In the genomic region with DNA sequence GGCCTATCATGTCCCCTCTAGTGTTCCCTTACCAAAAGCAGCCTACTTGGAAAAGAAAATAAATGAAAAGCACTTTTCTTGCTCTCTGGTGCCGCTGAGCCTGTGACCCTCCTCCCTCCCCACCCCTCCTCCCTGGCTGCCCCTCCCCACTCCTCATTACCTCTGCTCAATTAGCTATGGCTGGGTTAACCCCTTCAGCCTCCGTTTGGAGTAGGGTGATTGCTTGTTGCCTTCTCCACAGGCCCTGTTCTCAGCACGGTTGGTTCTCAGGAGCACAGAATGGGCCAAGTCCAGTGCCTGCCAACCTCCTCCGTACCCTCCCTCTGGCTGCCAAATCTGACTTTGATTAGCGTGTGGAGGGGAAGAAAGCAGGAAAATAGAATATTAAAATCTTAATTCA, we compare ENCODE assay signal across 16 mouse cellular contexts. TPM values are rescaled to one million over a fixed set of nuclear protein-coding genes. Genes with fewer than 3 reads are reported as not detected.
DNase-seq lines count a peak whose midpoint lies in the region; ATAC-seq and TF ChIP-seq lines count a peak whose summit lies in the region.
"Had no signal": no experiment of that assay in that cellular context is flagged by ENCODE, and none has a peak within 500 bp of the region (broad histone marks: within the 10 kb centered on the region; RNA-seq: fewer than 3 reads in every experiment).

No protein-coding gene starts in this region.

- H3K9ac ChIP-seq in hindbrain, embryonic 14.5 days = no peak overlapping the region
- no peak overlapping the region for H3K9ac ChIP-seq in midbrain, embryonic 16.5 days (ENCODE audit: low read depth, low read length)
- H3K9ac ChIP-seq in kidney, embryonic 15.5 days = no peak overlapping the region
- H3K9ac ChIP-seq: limb, embryonic 15.5 days had no signal

- H3K4me3 ChIP-seq in left cerebral cortex, adult 2 months = no peak overlapping the region
- peak overlapping the region; percentile 30 for H3K4me3 ChIP-seq in forebrain, embryonic 10.5 days
- H3K4me3 ChIP-seq in hindbrain, embryonic 14.5 days (replicated peaks; ENCODE audit: low read length) = no peak overlapping the region
- no peak overlapping the region for H3K4me3 ChIP-seq in midbrain, embryonic 16.5 days (ENCODE audit: low read depth, low read length)
- H3K4me3 ChIP-seq in kidney, embryonic 15.5 days (replicated peaks) = no peak overlapping the region
- H3K4me3 ChIP-seq: limb, embryonic 15.5 days had no signal

- no peak for DNase-seq in left cerebral cortex, adult 2 months (ENCODE audit: extremely low spot score in 1 of 2, low spot score in 2 of 2)
- DNase-seq in left cerebral cortex, postnatal 10 days (ENCODE audit: extremely low spot score in 1 of 2, low spot score in 2 of 2) = no peak
- peak; percentile 69 for DNase-seq in forebrain, embryonic 10.5 days (ENCODE audit: extremely low spot score, low spot score)
- no peak for DNase-seq in hindbrain, embryonic 14.5 days (ENCODE audit: low spot score)
- no peak for DNase-seq in urinary bladder, postnatal 10 days (ENCODE audit: low spot score)
- DNase-seq in frontal cortex, postnatal 25 days (ENCODE audit: low spot score in 2 of 2) = no peak
- DNase-seq: gastrocnemius, postnatal 36 days; kidney, adult 11 months; thymus, postnatal 14 days had no signal

- 0 out of 2 replicates have a peak, but pooled peaks have one; percentile 43 for ATAC-seq in hindbrain, embryonic 14.5 days (ENCODE audit: low FRiP score)
- no peak for ATAC-seq in midbrain, embryonic 16.5 days
- no peak for ATAC-seq in kidney, embryonic 15.5 days (replicated peaks; ENCODE audit: low FRiP score)

- intact Hi-C loops in left cerebral cortex, adult 2 months (cut with DNase I) = no loop called here
- intact Hi-C loops in left cerebral cortex, postnatal 10 days (cut with DNase I) = no loop called here

- H3K36me3 ChIP-seq in forebrain, embryonic 10.5 days (replicated peaks) = no peaks in the 10 kb centered on the region
- H3K36me3 ChIP-seq in hindbrain, embryonic 14.5 days (replicated peaks; ENCODE audit: control insufficient read depth, insufficient read depth) = no peaks in the 10 kb centered on the region
- no peaks in the 10 kb centered on the region for H3K36me3 ChIP-seq in midbrain, embryonic 16.5 days (ENCODE audit: control insufficient read depth, insufficient read depth, low read length)
- H3K36me3 ChIP-seq in kidney, embryonic 15.5 days = no peaks in the 10 kb centered on the region
- H3K36me3 ChIP-seq: limb, embryonic 15.5 days had no signal

- peaks cover 17% of the 10 kb centered on the region for H3K27me3 ChIP-seq in forebrain, embryonic 10.5 days (ENCODE audit: poor library complexity, severe bottlenecking)
- H3K27me3 ChIP-seq in hindbrain, embryonic 14.5 days (ENCODE audit: control insufficient read depth, insufficient read depth, low read length) = no peaks in the 10 kb centered on the region
- no peaks in the 10 kb centered on the region for H3K27me3 ChIP-seq in midbrain, embryonic 16.5 days (ENCODE audit: control insufficient read depth, insufficient read depth, low read depth, low read length)
- 0 out of 2 replicates have a peak, but pooled peaks cover 3% of the 10 kb centered on the region for H3K27me3 ChIP-seq in kidney, embryonic 15.5 days
- H3K27me3 ChIP-seq: limb, embryonic 15.5 days had no signal

- no peak for TF ChIP-seq CTCF in left cerebral cortex, adult 2 months (IDR thresholded peaks at IDR 0.05)

- peaks cover 32% of the 10 kb centered on the region for H3K4me1 ChIP-seq in forebrain, embryonic 10.5 days
- H3K4me1 ChIP-seq in hindbrain, embryonic 14.5 days (replicated peaks; ENCODE audit: control insufficient read depth, insufficient read depth, low read length) = peaks cover 21% of the 10 kb centered on the region
- H3K4me1 ChIP-seq in midbrain, embryonic 16.5 days (ENCODE audit: control insufficient read depth, insufficient read depth, low read length) = peaks cover 16% of the 10 kb centered on the region
- peaks cover 28% of the 10 kb centered on the region for H3K4me1 ChIP-seq in kidney, embryonic 15.5 days

- peaks cover 20% of the 10 kb centered on the region for H3K9me3 ChIP-seq in forebrain, embryonic 10.5 days
- H3K9me3 ChIP-seq in hindbrain, embryonic 14.5 days (ENCODE audit: control insufficient read depth, low read length) = no peaks in the 10 kb centered on the region
- H3K9me3 ChIP-seq in midbrain, embryonic 16.5 days (replicated peaks; ENCODE audit: control insufficient read depth, low read length, poor library complexity, severe bottlenecking) = no peaks in the 10 kb centered on the region
- 0 out of 2 replicates have a peak, but pooled peaks cover 4% of the 10 kb centered on the region for H3K9me3 ChIP-seq in kidney, embryonic 15.5 days (replicated peaks)
- H3K9me3 ChIP-seq: limb, embryonic 15.5 days had no signal

- WGBS in forebrain, embryonic 10.5 days = 14% methylated on average over 5 of the region's 5 CpGs
- 7% methylated on average over 5 of the region's 5 CpGs for WGBS in hindbrain, embryonic 14.5 days
- WGBS in midbrain, embryonic 16.5 days = 7% methylated on average over 5 of the region's 5 CpGs
- WGBS in kidney, embryonic 15.5 days = 28% methylated on average over 5 of the region's 5 CpGs

- peak overlapping the region; percentile 16 for H3K27ac ChIP-seq in left cerebral cortex, adult 2 months
- H3K27ac ChIP-seq in forebrain, embryonic 10.5 days = peak overlapping the region; percentile 82
- no peak overlapping the region for H3K27ac ChIP-seq in hindbrain, embryonic 14.5 days
- H3K27ac ChIP-seq in midbrain, embryonic 16.5 days (ENCODE audit: low read length) = peak overlapping the region; percentile 44
- H3K27ac ChIP-seq in kidney, embryonic 15.5 days = no peak overlapping the region
- H3K27ac ChIP-seq: limb, embryonic 15.5 days had no signal

- H3K4me2 ChIP-seq in hindbrain, embryonic 14.5 days (replicated peaks) = no peak overlapping the region
- H3K4me2 ChIP-seq in midbrain, embryonic 16.5 days (ENCODE audit: low read length) = no peak overlapping the region
- no peak overlapping the region for H3K4me2 ChIP-seq in kidney, embryonic 15.5 days
- H3K4me2 ChIP-seq: limb, embryonic 15.5 days had no signal

RNA-seq across cellular contexts. Expression of gene 4931429L15Rik, which starts 3.4 kb away (rescaled TPM):
- not detected for total RNA-seq in left cerebral cortex, adult 2 months (2021)
- total RNA-seq in left cerebral cortex, postnatal 10 days (2021) = not detected
- 0.22 TPM in 1 of 2 replicates, not detected in the other for polyA plus RNA-seq in forebrain, embryonic 10.5 days (2016; fragmentation: Nextera tagmentation; extraction: Ambion mirVana)
- polyA plus RNA-seq in hindbrain, embryonic 14.5 days (2014; fragmentation: Nextera tagmentation; extraction: Ambion mirVana) = not detected in 2 replicates
- polyA plus RNA-seq in midbrain, embryonic 16.5 days (2015; fragmentation: Nextera tagmentation; extraction: Ambion mirVana) = not detected in 2 replicates
- not detected in 2 replicates for polyA plus RNA-seq in kidney, embryonic 15.5 days (2015; fragmentation: Nextera tagmentation; extraction: Ambion mirVana)
- total RNA-seq: gastrocnemius, postnatal 36 days; monocyte, adult 5-6 weeks had no signal
- polyA plus RNA-seq: heart, embryonic 16.5 days; limb, embryonic 15.5 days; lung, embryonic 16.5 days had no signal

RNA-seq across cellular contexts. Expression of gene Bud13, which starts 33.6 kb away (rescaled TPM):
- 10 to 100 TPM; 10.4 to 11.0 TPM for total RNA-seq in left cerebral cortex, adult 2 months (2021)
- 10 to 100 TPM in 1 of 2 experiments, 1 to 10 TPM in 1; 9.6 to 10.4 TPM for total RNA-seq in left cerebral cortex, postnatal 10 days (2021)
- polyA plus RNA-seq in forebrain, embryonic 10.5 days (2016; fragmentation: Nextera tagmentation; extraction: Ambion mirVana) = 32.3 and 33.0 TPM in 2 replicates
- 15.1 and 16.0 TPM in 2 replicates for polyA plus RNA-seq in hindbrain, embryonic 14.5 days (2014; fragmentation: Nextera tagmentation; extraction: Ambion mirVana)
- 17.3 and 17.6 TPM in 2 replicates for polyA plus RNA-seq in midbrain, embryonic 16.5 days (2015; fragmentation: Nextera tagmentation; extraction: Ambion mirVana)
- polyA plus RNA-seq in kidney, embryonic 15.5 days (2015; fragmentation: Nextera tagmentation; extraction: Ambion mirVana) = 25.9 and 26.7 TPM in 2 replicates

RNA-seq across cellular contexts. Expression of gene Zpr1, which starts 43.5 kb away (rescaled TPM):
- 10 to 100 TPM; 38.6 to 38.9 TPM for total RNA-seq in left cerebral cortex, adult 2 months (2021)
- 10 to 100 TPM; 38.9 to 41.3 TPM for total RNA-seq in left cerebral cortex, postnatal 10 days (2021)
- polyA plus RNA-seq in forebrain, embryonic 10.5 days (2016; fragmentation: Nextera tagmentation; extraction: Ambion mirVana) = 70.9 and 76.7 TPM in 2 replicates
- 54.3 and 55.3 TPM in 2 replicates for polyA plus RNA-seq in hindbrain, embryonic 14.5 days (2014; fragmentation: Nextera tagmentation; extraction: Ambion mirVana)
- 58.7 and 63.4 TPM in 2 replicates for polyA plus RNA-seq in midbrain, embryonic 16.5 days (2015; fragmentation: Nextera tagmentation; extraction: Ambion mirVana)
- 58.9 and 61.0 TPM in 2 replicates for polyA plus RNA-seq in kidney, embryonic 15.5 days (2015; fragmentation: Nextera tagmentation; extraction: Ambion mirVana)

RNA-seq across cellular contexts. Expression of gene Apoa5, which starts 48.0 kb away (rescaled TPM):
- total RNA-seq in left cerebral cortex, adult 2 months (2021) = not detected
- not detected for total RNA-seq in left cerebral cortex, postnatal 10 days (2021)
- not detected in 2 replicates for polyA plus RNA-seq in forebrain, embryonic 10.5 days (2016; fragmentation: Nextera tagmentation; extraction: Ambion mirVana)
- polyA plus RNA-seq in hindbrain, embryonic 14.5 days (2014; fragmentation: Nextera tagmentation; extraction: Ambion mirVana) = not detected in 2 replicates
- not detected in 2 replicates for polyA plus RNA-seq in midbrain, embryonic 16.5 days (2015; fragmentation: Nextera tagmentation; extraction: Ambion mirVana)
- not detected in 2 replicates for polyA plus RNA-seq in kidney, embryonic 15.5 days (2015; fragmentation: Nextera tagmentation; extraction: Ambion mirVana)
- total RNA-seq: layer of hippocampus, adult 8-10 months; monocyte, adult 5-6 weeks had no signal
- polyA plus RNA-seq: heart, embryonic 16.5 days; limb, embryonic 15.5 days; lung, embryonic 16.5 days had no signal

Comparison
In these comparisons a context has a peak if more than half of its experiments do, and no peak if none do; other contexts are left out.
1. H3K27ac ChIP-seq: peak in left cerebral cortex, adult 2 months (single experiment), forebrain, embryonic 10.5 days (single experiment) and midbrain, embryonic 16.5 days (single experiment); none in hindbrain, embryonic 14.5 days (single experiment) and kidney, embryonic 15.5 days (single experiment).